Mouse (Mus musculus) CH12F3 (cell line): ENCODE results near the gene Dclre1a.

Source experiments
- in situ Hi-C: fragments of 300-500 bp; cut with MboI; formaldehyde crosslinking; loops from 2 replicates; pipeline ENCODE4 v1.14.3; 2020; ENCODE audit warnings: low sequenced_read_pairs

Gene Dclre1a

GRCm38 (mm10) chr19:56485376-56486271 is 62.4 kb downstream of the Dclre1a start:
- in situ Hi-C loops: no loop called here

GRCm38 (mm10) chr19:56484630-56485375 is 63.2 kb downstream of the Dclre1a start:
- in situ Hi-C loops: no loop called here
